Mouse (Mus musculus): Measurements from ENCODE around the gene Zfp507. TPM values are rescaled to one million over a fixed set of nuclear protein-coding genes. Genes with fewer than 3 reads are reported as not detected.

Zfp507 gene
- polyA plus RNA-seq, 1 experiment from 2014 or later: 12.0 TPM

DNA sequence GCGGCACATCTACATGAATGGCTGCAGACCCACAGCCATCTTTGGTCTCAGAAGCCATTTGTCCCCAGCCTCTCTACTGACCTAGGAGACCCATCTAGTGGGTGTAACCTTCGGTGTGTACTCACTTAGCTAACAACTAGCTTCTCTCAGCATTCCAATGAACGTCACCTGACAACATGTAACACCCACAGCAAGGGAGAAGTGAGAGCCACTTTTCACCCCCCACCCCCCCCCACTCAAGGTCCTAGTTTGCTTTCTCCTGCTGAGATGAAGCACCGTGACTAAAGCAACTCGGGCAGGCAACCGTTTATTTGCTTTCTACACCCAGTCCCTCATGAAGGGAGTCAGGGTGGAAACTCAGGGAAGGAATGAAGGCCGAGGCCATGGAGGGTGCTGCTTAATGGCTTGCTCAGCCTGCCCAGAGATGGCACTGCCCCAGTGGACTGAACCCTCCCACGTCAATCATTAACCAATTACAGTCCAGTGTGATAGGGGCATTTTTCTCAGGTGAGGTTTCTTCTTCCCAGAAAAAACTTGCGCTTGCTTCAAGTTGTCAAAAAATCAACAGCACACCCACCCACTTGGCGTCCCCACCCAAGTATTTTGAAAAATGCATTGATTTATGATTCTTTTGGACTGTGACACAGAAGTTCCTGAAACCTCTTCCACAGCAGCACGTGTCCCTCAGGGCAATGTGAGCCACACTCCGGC is 56.0 kb downstream of the Zfp507 start:
- Histone ChIP-seq H3K4me1 (ENCODE audit: control insufficient read depth, insufficient read depth, low read depth, low read length) (no peaks in the 10 kb centered on the region), H3K4me3 (ENCODE audit: low read length) (no peak overlapping the region), H3K4me2 (ENCODE audit: low read length) (no peak overlapping the region), H3K36me3 (ENCODE audit: control insufficient read depth, insufficient read depth, low read length) (peaks cover 13% of the 10 kb centered on the region), H3K27ac (ENCODE audit: low read depth, low read length) (no peak overlapping the region), H3K9ac (ENCODE audit: low read depth, low read length) (no peak overlapping the region), H3K9me3 (ENCODE audit: control insufficient read depth, low read length) (no peaks in the 10 kb centered on the region), H3K27me3 (replicated peaks; ENCODE audit: control insufficient read depth, insufficient read depth, low read length) (no peaks in the 10 kb centered on the region)
- ATAC-seq: no peak
- 83% methylated on average over 12 of the region's 12 CpGs for WGBS

DNA sequence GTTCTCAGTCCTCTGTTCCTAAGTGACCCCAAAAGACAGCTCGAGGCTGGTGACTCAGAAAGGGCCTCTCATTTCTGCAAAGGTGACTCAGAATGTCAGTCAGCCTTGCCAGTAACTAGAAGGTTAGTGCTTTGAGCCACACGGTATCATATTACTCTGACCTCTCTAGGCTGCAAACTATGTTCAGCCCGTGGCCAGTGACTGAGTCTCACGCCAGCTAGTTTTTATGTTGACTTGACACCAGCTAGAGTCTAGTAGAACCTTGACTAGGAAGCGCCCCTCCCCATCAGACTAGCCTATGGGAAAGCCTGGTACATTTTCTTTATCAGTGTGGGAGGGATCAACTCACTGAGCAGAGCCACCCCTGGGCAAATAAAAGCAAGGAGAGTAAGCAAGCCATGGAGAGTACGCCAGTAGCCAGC is 57.5 kb downstream of the Zfp507 start:
- Histone ChIP-seq H3K27ac (ENCODE audit: low read depth, low read length) (no peak overlapping the region), H3K9me3 (ENCODE audit: control insufficient read depth, low read length) (no peaks in the 10 kb centered on the region), H3K4me2 (ENCODE audit: low read length) (no peak overlapping the region), H3K9ac (ENCODE audit: low read depth, low read length) (no peak overlapping the region), H3K4me1 (ENCODE audit: control insufficient read depth, insufficient read depth, low read depth, low read length) (no peaks in the 10 kb centered on the region), H3K4me3 (ENCODE audit: low read length) (no peak overlapping the region), H3K36me3 (ENCODE audit: control insufficient read depth, insufficient read depth, low read length) (peaks cover 13% of the 10 kb centered on the region), H3K27me3 (replicated peaks; ENCODE audit: control insufficient read depth, insufficient read depth, low read length) (no peaks in the 10 kb centered on the region)
- no peak for ATAC-seq
- 97% methylated on average over 6 of the region's 6 CpGs for WGBS

DNA sequence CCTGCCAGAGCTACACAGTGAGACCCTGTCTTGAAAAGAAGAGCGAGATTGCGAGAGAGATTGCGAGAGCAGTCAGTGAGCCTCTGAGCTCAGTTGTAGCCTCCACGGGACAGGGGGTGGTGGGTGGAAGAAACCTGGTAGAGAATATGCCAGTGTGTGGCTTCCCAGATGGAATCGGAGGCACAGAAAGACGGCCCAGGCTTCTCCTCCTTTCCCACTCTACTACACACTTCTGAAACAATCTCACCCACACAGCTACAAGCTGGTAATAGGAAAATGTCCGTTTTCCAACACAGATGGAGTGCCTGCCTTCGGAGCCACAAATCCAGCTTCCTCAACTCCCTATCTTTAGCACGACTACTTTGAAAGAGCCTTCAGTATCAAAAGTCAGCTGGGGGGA is 58.0 kb downstream of the Zfp507 start:
- Histone ChIP-seq H3K27ac (ENCODE audit: low read depth, low read length) (no peak overlapping the region), H3K4me3 (ENCODE audit: low read length) (no peak overlapping the region), H3K9ac (ENCODE audit: low read depth, low read length) (no peak overlapping the region), H3K27me3 (replicated peaks; ENCODE audit: control insufficient read depth, insufficient read depth, low read length) (no peaks in the 10 kb centered on the region), H3K9me3 (ENCODE audit: control insufficient read depth, low read length) (no peaks in the 10 kb centered on the region), H3K4me1 (ENCODE audit: control insufficient read depth, insufficient read depth, low read depth, low read length) (no peaks in the 10 kb centered on the region), H3K4me2 (ENCODE audit: low read length) (no peak overlapping the region), H3K36me3 (ENCODE audit: control insufficient read depth, insufficient read depth, low read length) (peaks cover 10% of the 10 kb centered on the region)
- WGBS: 95% methylated on average over 9 of the region's 9 CpGs
- no peak for ATAC-seq

DNA sequence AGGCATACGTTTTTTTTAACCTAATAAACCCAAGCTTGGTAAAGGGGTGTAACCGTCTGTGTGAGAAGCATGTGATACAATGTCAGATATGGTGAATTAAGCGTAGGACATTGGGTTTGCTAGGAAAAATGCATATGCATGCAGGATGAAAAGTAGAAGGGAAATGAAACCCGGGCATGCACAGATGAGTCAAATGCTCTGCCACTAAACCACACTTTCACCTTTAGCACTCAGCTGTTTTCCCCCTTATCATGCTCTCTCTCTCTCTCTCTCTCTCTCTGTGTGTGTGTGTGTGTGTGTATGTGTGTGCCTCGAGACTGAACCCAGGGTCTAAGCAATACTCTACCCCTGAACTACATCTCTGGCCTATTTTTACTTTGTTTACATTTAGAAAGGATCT is 60.5 kb downstream of the Zfp507 start:
- ATAC-seq: no peak

DNA sequence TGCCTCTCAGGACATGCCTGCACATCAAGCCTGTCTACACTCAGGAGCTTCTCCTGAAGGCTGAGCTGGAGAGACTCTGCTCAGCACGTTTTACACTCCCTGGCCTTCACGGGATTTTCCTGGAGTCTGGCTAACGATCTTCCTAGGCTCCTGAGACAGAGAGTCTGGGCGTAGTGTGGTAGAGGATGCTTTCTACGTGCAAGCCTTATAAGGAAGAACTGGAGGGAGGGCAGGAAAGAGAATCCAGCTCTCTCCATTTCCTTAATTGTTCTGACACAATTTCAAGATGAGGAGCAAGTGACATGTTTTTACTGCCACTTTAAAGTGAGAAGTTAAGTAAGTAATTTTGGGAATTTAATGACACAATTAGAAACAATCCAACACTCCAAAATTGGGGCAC is 60.9 kb downstream of the Zfp507 start:
- H3K4me1 ChIP-seq (ENCODE audit: control insufficient read depth, insufficient read depth, low read depth, low read length): no peaks in the 10 kb centered on the region
- H3K27ac ChIP-seq (ENCODE audit: low read depth, low read length): no peak overlapping the region
- H3K4me3 ChIP-seq (ENCODE audit: low read length): no peak overlapping the region
- no peaks in the 10 kb centered on the region for H3K27me3 ChIP-seq (replicated peaks; ENCODE audit: control insufficient read depth, insufficient read depth, low read length)
- H3K9ac ChIP-seq (ENCODE audit: low read depth, low read length): no peak overlapping the region
- H3K9me3 ChIP-seq (ENCODE audit: control insufficient read depth, low read length): peaks cover 2% of the 10 kb centered on the region; the same call in 1 of the 2 replicates
- 61% methylated on average over 5 of the region's 5 CpGs for WGBS
- no peak overlapping the region for H3K4me2 ChIP-seq (ENCODE audit: low read length)
- H3K36me3 ChIP-seq (ENCODE audit: control insufficient read depth, insufficient read depth, low read length): peaks cover 3% of the 10 kb centered on the region; the same call in 1 of the 2 replicates
- no peak for ATAC-seq

More for the DNA sequence above, 60.5 kb downstream of the Zfp507 start:
- Histone ChIP-seq H3K36me3 (ENCODE audit: control insufficient read depth, insufficient read depth, low read length) (peaks cover 3% of the 10 kb centered on the region; the same call in 1 of the 2 replicates), H3K27ac (ENCODE audit: low read depth, low read length) (no peak overlapping the region), H3K4me1 (ENCODE audit: control insufficient read depth, insufficient read depth, low read depth, low read length) (no peaks in the 10 kb centered on the region), H3K4me3 (ENCODE audit: low read length) (no peak overlapping the region), H3K9ac (ENCODE audit: low read depth, low read length) (no peak overlapping the region), H3K4me2 (ENCODE audit: low read length) (no peak overlapping the region), H3K27me3 (replicated peaks; ENCODE audit: control insufficient read depth, insufficient read depth, low read length) (no peaks in the 10 kb centered on the region), H3K9me3 (ENCODE audit: control insufficient read depth, low read length) (peaks cover 2% of the 10 kb centered on the region; the same call in 1 of the 2 replicates)
- WGBS: 90% methylated on average over 5 of the region's 5 CpGs

DNA sequence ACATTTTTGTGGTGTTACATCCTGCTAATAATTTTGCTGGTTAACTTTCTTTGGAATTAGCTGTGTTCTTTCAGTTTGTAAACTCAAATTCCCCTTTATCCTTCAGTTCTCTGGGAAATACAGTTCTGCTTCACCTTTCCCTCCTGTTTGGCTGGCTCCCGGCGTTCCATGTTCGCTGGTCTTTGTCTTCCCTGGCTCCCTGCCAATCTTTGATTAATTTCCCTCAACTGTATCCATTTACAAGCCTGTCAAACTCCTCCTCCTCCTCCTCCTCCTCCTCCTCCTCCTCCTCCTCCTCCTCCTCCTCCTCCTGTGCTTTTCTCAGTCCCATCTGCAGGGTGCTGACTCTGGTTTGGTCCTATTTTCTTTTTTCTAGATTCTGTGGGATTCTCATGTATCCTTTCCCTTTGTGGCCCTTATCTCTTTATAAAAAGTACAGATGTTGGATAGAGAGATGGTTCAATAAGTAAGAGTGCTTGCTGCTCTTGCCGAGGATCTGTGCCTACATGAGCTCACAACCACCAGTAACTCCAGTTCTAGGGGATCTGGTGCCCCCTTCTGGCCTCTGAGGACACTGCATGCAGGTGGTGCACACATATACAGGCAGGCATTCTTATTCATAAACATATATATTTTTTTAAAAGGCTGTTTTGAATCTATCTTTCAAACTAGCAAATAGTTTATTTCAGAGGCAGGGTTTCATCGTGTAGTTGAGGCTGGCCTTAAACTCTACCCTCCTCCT is 62.1 kb downstream of the Zfp507 start:
- no peak overlapping the region for H3K9ac ChIP-seq (ENCODE audit: low read depth, low read length)
- WGBS: 47% methylated on average over 5 of the region's 5 CpGs
- no peak overlapping the region for H3K27ac ChIP-seq (ENCODE audit: low read depth, low read length)
- peaks cover 2% of the 10 kb centered on the region; the same call in 1 of the 2 replicates for H3K9me3 ChIP-seq (ENCODE audit: control insufficient read depth, low read length)
- H3K36me3 ChIP-seq (ENCODE audit: control insufficient read depth, insufficient read depth, low read length): peaks cover 3% of the 10 kb centered on the region; the same call in 1 of the 2 replicates
- no peak overlapping the region for H3K4me2 ChIP-seq (ENCODE audit: low read length)
- no peaks in the 10 kb centered on the region for H3K4me1 ChIP-seq (ENCODE audit: control insufficient read depth, insufficient read depth, low read depth, low read length)
- no peak overlapping the region for H3K4me3 ChIP-seq (ENCODE audit: low read length)
- no peaks in the 10 kb centered on the region for H3K27me3 ChIP-seq (replicated peaks; ENCODE audit: control insufficient read depth, insufficient read depth, low read length)
- ATAC-seq: no peak

DNA sequence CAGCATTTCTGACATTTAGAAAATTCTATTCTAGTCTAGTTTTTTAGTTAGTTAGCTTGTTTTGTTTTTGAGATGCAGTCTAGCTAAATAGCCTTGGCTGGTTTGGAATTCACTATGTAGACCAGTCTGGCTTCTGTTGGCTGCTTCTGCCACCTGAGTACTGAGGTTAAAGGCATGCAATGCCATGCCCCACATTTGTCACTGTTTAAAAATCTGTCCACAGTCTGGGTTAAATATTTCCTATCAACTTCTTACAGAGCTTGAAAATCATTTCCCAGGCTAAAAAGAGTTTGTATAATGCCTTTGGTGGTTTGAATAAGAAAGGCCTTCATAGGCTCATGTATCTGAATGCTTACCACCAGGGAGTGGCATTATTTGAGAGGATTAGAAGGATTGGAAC is 63.9 kb downstream of the Zfp507 start:
- no peak overlapping the region for H3K9ac ChIP-seq (ENCODE audit: low read depth, low read length)
- no peak overlapping the region for H3K4me2 ChIP-seq (ENCODE audit: low read length)
- no peaks in the 10 kb centered on the region for H3K27me3 ChIP-seq (replicated peaks; ENCODE audit: control insufficient read depth, insufficient read depth, low read length)
- peaks cover 3% of the 10 kb centered on the region; the same call in 1 of the 2 replicates for H3K4me1 ChIP-seq (ENCODE audit: control insufficient read depth, insufficient read depth, low read depth, low read length)
- H3K36me3 ChIP-seq (ENCODE audit: control insufficient read depth, insufficient read depth, low read length): peaks cover 3% of the 10 kb centered on the region; the same call in 1 of the 2 replicates
- ATAC-seq: no peak
- no peak overlapping the region for H3K4me3 ChIP-seq (ENCODE audit: low read length)
- no peak overlapping the region for H3K27ac ChIP-seq (ENCODE audit: low read depth, low read length)
- peaks cover 2% of the 10 kb centered on the region; the same call in 1 of the 2 replicates for H3K9me3 ChIP-seq (ENCODE audit: control insufficient read depth, low read length)

DNA sequence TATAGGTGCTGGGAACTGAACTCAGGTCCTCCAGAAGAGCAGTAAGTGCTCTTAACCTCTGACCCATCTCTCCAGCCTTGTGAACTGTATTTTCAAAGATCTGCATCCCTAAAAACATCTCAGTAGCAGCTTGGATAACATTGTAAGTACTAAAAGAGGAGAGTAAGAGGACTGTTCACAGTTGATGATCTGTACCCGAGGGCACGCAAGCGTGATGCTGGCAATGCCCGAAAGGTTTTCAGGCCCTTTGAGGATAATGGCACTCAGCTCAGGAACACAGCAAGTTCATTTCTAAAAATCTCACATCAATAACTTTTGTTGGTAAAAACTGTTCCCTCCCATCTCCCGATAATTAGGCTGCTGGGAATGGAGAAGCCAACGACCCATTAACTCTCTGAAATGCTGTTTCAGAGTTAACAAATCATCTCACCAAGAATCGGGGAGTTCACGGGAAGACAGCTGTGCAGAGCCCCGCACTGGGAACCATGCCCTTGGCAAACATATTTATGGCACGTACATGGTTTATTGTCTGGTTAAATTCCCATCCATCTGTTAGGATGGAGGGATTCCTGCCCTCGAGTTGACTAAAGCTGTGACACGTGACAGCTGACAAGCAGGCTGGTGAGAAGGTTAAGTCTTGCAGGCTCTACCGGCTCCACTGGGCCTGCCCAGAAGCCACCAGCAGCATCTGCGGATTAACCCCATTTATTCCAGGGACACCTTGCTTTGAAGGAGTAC is 69.3 kb downstream of the Zfp507 start:
- Histone ChIP-seq H3K36me3 (ENCODE audit: control insufficient read depth, insufficient read depth, low read length) (peaks cover 8% of the 10 kb centered on the region), H3K27me3 (replicated peaks; ENCODE audit: control insufficient read depth, insufficient read depth, low read length) (no peaks in the 10 kb centered on the region), H3K4me1 (ENCODE audit: control insufficient read depth, insufficient read depth, low read depth, low read length) (peaks cover 8% of the 10 kb centered on the region), H3K4me2 (ENCODE audit: low read length) (no peak overlapping the region), H3K4me3 (ENCODE audit: low read length) (no peak overlapping the region), H3K9me3 (ENCODE audit: control insufficient read depth, low read length) (peaks cover 2% of the 10 kb centered on the region; the same call in 1 of the 2 replicates), H3K9ac (ENCODE audit: low read depth, low read length) (no peak overlapping the region), H3K27ac (ENCODE audit: low read depth, low read length) (peak overlapping the region; percentile 58)
- WGBS: 42% methylated on average over 14 of the region's 14 CpGs
- peak; percentile 60 for ATAC-seq

Data from hindbrain, embryonic 16.5 days (tissue).